Mouse (Mus musculus) kidney, embryonic 16.5 days (tissue): ENCODE measurements around the gene Gtf2i. TPM values are rescaled to one million over a fixed set of nuclear protein-coding genes. Genes with fewer than 3 reads are reported as not detected.

ENCODE experiments used
- ATAC-seq: fragments of 200-750 bp; cut with Nextera tagmentation; 2 replicates; pipeline ENCODE4 v1.8.0; 2017; ENCODE audit warnings: moderate TSS enrichment; ENCODE audit not compliant: low FRiP score, low TSS enrichment
- H3K27ac ChIP-seq: fragments of 300-500 bp; sonication (generic); 2 replicates; pipeline ENCODE4 v1.5.1; 2014; ENCODE audit warnings: low read length
- H3K27me3 ChIP-seq: fragments of 300-500 bp; sonication (generic); 2 replicates; pipeline ENCODE4 v1.6.1; 2014; ENCODE audit warnings: low read length, control low read depth, mixed read lengths; ENCODE audit not compliant: insufficient read depth
- H3K36me3 ChIP-seq: fragments of 300-500 bp; sonication (generic); 2 replicates; pipeline ENCODE4 v1.6.1; 2014; ENCODE audit warnings: low read length, control low read depth, mixed read lengths; ENCODE audit not compliant: insufficient read depth
- H3K4me1 ChIP-seq: fragments of 300-500 bp; sonication (generic); 2 replicates; pipeline ENCODE4 v1.6.1; 2014; ENCODE audit warnings: low read length, control low read depth, mixed read lengths; ENCODE audit not compliant: insufficient read depth
- H3K4me2 ChIP-seq: fragments of 300-500 bp; sonication (generic); replicated peaks from 2 replicates; pipeline ENCODE4 v1.6.1; 2014; ENCODE audit warnings: low read depth, low read length
- H3K4me3 ChIP-seq: fragments of 300-500 bp; sonication (generic); 2 replicates; pipeline ENCODE4 v1.5.1; 2014; ENCODE audit warnings: mild to moderate bottlenecking, low read length
- H3K9ac ChIP-seq: fragments of 300-500 bp; sonication (generic); replicated peaks from 2 replicates; pipeline ENCODE4 v1.6.1; 2014; ENCODE audit warnings: low read length
- H3K9me3 ChIP-seq: fragments of 300-500 bp; sonication (generic); 2 replicates; pipeline ENCODE4 v1.6.1; 2016; ENCODE audit warnings: low read length, control low read depth
- WGBS: fragments of 180-500 bp; shearing (Covaris S2); extraction: QIAGEN DNeasy Blood & Tissue Kit; methylation state at CpG from one replicate; pipeline ENCODE4 v1.1.7; 2014; 5-methylcytosine and 5-hydroxymethylcytosine counted together
- polyA plus RNA-seq: library from polyadenylated mRNA; unstranded; fragments of >200 nt; fragmentation: Nextera tagmentation; extraction: Ambion mirVana; gene quantifications from 2 replicates; pipeline ENCODE4 v1.2.1, GENCODE M21; 2015

The Gtf2i gene
- polyA plus RNA-seq, 1 experiment from 2014 or later, result 179 TPM

GRCm38 (mm10) chr5:134241831-134242230 is 72.7 kb downstream of the Gtf2i start:
- Histone ChIP-seq H3K27me3 (no peaks in the 10 kb centered on the region), H3K4me1 (no peaks in the 10 kb centered on the region), H3K36me3 (peaks cover 100% of the 10 kb centered on the region), H3K4me3 (no peak overlapping the region), H3K9me3 (no peaks in the 10 kb centered on the region), H3K27ac (no peak overlapping the region), H3K9ac (no peak overlapping the region), H3K4me2 (no peak overlapping the region)
- ATAC-seq, result no peak
- 84% methylated on average over 5 of the region's 5 CpGs for WGBS

GRCm38 (mm10) chr5:134237936-134238760 is 76.4 kb downstream of the Gtf2i start:
- H3K4me2 ChIP-seq, result no peak overlapping the region
- no peak for ATAC-seq
- WGBS, result 82% methylated on average over 28 of the region's 28 CpGs
- H3K27ac ChIP-seq, result no peak overlapping the region
- no peaks in the 10 kb centered on the region for H3K27me3 ChIP-seq
- H3K4me1 ChIP-seq, result peaks cover 15% of the 10 kb centered on the region
- no peak overlapping the region for H3K9ac ChIP-seq
- H3K9me3 ChIP-seq, result no peaks in the 10 kb centered on the region
- peaks cover 72% of the 10 kb centered on the region for H3K36me3 ChIP-seq
- H3K4me3 ChIP-seq, result no peak overlapping the region

GRCm38 (mm10) chr5:134237508-134237907 is 77.1 kb downstream of the Gtf2i start:
- no peak for ATAC-seq
- H3K4me1 ChIP-seq, result peaks cover 18% of the 10 kb centered on the region
- H3K27ac ChIP-seq, result no peak overlapping the region
- peaks cover 66% of the 10 kb centered on the region for H3K36me3 ChIP-seq
- H3K4me2 ChIP-seq, result no peak overlapping the region
- H3K9me3 ChIP-seq, result no peaks in the 10 kb centered on the region
- H3K9ac ChIP-seq, result no peak overlapping the region
- H3K4me3 ChIP-seq, result no peak overlapping the region
- no peaks in the 10 kb centered on the region for H3K27me3 ChIP-seq
- 89% methylated on average over 11 of the region's 11 CpGs for WGBS

- H3K27ac ChIP-seq, result no peak overlapping the region
- no peaks in the 10 kb centered on the region for H3K9me3 ChIP-seq
- no peak overlapping the region for H3K4me3 ChIP-seq
- no peak overlapping the region for H3K4me2 ChIP-seq
- WGBS, result 86% methylated on average over 6 of the region's 6 CpGs
- no peak overlapping the region for H3K9ac ChIP-seq
- peaks cover 59% of the 10 kb centered on the region for H3K36me3 ChIP-seq
- no peaks in the 10 kb centered on the region for H3K27me3 ChIP-seq
- H3K4me1 ChIP-seq, result peaks cover 23% of the 10 kb centered on the region
- ATAC-seq, result no peak
Measured at GRCm38 (mm10) chr5:134236796-134237195, 77.8 kb downstream of the Gtf2i start.

- Histone ChIP-seq H3K4me1 (peaks cover 23% of the 10 kb centered on the region), H3K27ac (no peak overlapping the region), H3K9me3 (no peaks in the 10 kb centered on the region), H3K36me3 (peaks cover 53% of the 10 kb centered on the region), H3K27me3 (no peaks in the 10 kb centered on the region), H3K4me2 (no peak overlapping the region), H3K4me3 (no peak overlapping the region), H3K9ac (no peak overlapping the region)
- WGBS, result 78% methylated on average over 3 of the region's 3 CpGs
- no peak; the same call in 1 of the 2 replicates for ATAC-seq
Measured at GRCm38 (mm10) chr5:134236241-134236640, 78.3 kb downstream of the Gtf2i start.

- Histone ChIP-seq H3K4me2 (no peak overlapping the region), H3K36me3 (peaks cover 42% of the 10 kb centered on the region), H3K4me1 (peaks cover 23% of the 10 kb centered on the region), H3K27me3 (no peaks in the 10 kb centered on the region), H3K27ac (peak overlapping the region; percentile 25; the same call in 1 of the 2 replicates), H3K9me3 (no peaks in the 10 kb centered on the region), H3K4me3 (no peak overlapping the region), H3K9ac (no peak overlapping the region)
- ATAC-seq, result no peak
- WGBS, result 27% methylated on average over 6 of the region's 6 CpGs
Measured at GRCm38 (mm10) chr5:134235111-134235510, 79.4 kb downstream of the Gtf2i start.

GRCm38 (mm10) chr5:134234205-134234604 is 80.4 kb downstream of the Gtf2i start:
- no peak for ATAC-seq
- Histone ChIP-seq H3K27me3 (no peaks in the 10 kb centered on the region), H3K9me3 (no peaks in the 10 kb centered on the region), H3K36me3 (peaks cover 33% of the 10 kb centered on the region), H3K4me3 (no peak overlapping the region), H3K9ac (no peak overlapping the region), H3K4me2 (no peak overlapping the region), H3K4me1 (peaks cover 23% of the 10 kb centered on the region), H3K27ac (no peak overlapping the region)
- WGBS, result 46% methylated on average over 2 of the region's 2 CpGs

GRCm38 (mm10) chr5:134233244-134233651 is 81.3 kb downstream of the Gtf2i start:
- Histone ChIP-seq H3K27ac (no peak overlapping the region), H3K4me1 (peaks cover 23% of the 10 kb centered on the region)
- WGBS, result 45% methylated on average over 7 of the region's 7 CpGs

GRCm38 (mm10) chr5:134232568-134232967 is 82.0 kb downstream of the Gtf2i start:
- Histone ChIP-seq H3K4me1 (peaks cover 27% of the 10 kb centered on the region), H3K4me3 (no peak overlapping the region), H3K9ac (no peak overlapping the region), H3K36me3 (peaks cover 16% of the 10 kb centered on the region), H3K4me2 (no peak overlapping the region), H3K27ac (peak overlapping the region; percentile 55), H3K27me3 (no peaks in the 10 kb centered on the region), H3K9me3 (no peaks in the 10 kb centered on the region)
- 14% methylated on average over 7 of the region's 7 CpGs for WGBS
- 0 out of 2 replicates have a peak, but pooled peaks have one; percentile 1 for ATAC-seq

More at GRCm38 (mm10) chr5:134233244-134233651, 81.3 kb downstream of the Gtf2i start:
- no peak overlapping the region for H3K4me2 ChIP-seq
- H3K36me3 ChIP-seq, result peaks cover 23% of the 10 kb centered on the region
- no peaks in the 10 kb centered on the region for H3K9me3 ChIP-seq
- H3K4me3 ChIP-seq, result no peak overlapping the region
- ATAC-seq, result no peak
- no peak overlapping the region for H3K9ac ChIP-seq
- no peaks in the 10 kb centered on the region for H3K27me3 ChIP-seq

GRCm38 (mm10) chr5:134232111-134232510 is 82.4 kb downstream of the Gtf2i start:
- peaks cover 32% of the 10 kb centered on the region for H3K4me1 ChIP-seq
- H3K9ac ChIP-seq, result no peak overlapping the region
- peak overlapping the region; percentile 55 for H3K27ac ChIP-seq
- ATAC-seq, result no peak
- WGBS, result 52% methylated on average over 6 of the region's 6 CpGs
- H3K36me3 ChIP-seq, result peaks cover 12% of the 10 kb centered on the region
- H3K27me3 ChIP-seq, result no peaks in the 10 kb centered on the region
- H3K4me2 ChIP-seq, result no peak overlapping the region
- no peaks in the 10 kb centered on the region for H3K9me3 ChIP-seq
- no peak overlapping the region for H3K4me3 ChIP-seq
